Mouse (Mus musculus): ENCODE measurements around the gene Clasrp. TPM values are rescaled to one million over a fixed set of nuclear protein-coding genes. Genes with fewer than 3 reads are reported as not detected.

Gene Clasrp
- total RNA-seq, 4 experiments from 2014 or later: 29.5 to 92.6 (median 50.4) TPM

DNA sequence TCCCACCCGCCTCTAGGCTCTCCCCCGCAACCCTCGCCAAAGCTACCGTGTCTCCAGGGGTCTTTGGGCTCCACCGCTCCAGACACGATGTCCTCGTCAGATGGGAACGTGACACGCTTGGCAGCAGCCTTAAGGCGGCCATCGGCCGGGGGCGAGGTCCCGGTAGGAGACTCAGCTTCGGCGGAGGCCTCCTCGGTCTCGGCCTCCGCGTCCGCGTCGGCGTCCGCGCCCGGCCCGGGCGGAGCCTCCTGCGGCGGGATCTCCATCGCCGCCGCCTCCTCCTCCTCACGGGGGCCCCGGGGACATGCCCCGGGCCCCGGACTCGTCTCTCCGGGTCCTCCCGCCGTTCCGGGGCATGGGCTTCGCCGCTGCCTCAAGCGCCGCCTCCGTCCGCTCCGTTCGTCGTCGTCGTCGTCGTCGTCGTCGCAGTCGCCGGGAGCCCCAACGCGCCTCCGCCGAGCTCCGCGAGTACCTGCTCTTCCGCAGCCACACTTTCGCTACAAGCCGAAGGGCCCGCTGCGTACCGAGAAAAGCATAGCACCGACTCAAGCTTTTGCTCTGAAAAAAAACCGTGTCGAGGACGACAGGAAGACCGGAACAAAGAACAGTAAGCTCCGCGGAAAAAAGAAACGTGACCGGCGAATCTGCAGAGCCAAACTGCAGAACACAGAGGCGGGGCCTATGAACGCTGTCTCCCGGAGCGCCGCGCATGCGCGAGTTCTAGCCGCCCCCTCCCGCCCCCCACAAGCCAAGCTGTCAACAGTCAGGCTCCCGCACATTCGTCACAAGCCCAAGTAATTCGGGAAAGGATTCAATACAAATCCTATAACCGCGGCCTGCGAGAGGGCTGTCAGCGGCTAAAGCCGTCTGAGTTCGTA is 42.3 kb downstream of the Clasrp start:
- peak; percentile 76 for DNase-seq

DNA sequence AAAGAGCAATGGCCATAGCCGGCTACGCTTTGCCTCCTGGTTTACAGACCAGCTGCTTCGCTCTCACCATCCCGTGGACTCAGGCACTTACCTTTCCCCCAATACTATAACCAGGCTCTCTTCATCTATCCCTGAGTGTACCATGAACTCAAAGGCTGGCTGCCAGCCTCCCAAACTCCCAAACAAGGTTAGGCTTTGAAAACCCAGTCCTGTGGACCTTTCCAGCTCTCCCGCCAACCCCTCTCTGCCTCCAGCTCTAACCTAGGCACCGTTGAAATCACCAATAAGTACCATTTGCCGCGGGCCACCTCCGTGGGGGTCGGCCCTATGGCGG is 42.9 kb downstream of the Clasrp start:
- DNase-seq: no peak

DNA sequence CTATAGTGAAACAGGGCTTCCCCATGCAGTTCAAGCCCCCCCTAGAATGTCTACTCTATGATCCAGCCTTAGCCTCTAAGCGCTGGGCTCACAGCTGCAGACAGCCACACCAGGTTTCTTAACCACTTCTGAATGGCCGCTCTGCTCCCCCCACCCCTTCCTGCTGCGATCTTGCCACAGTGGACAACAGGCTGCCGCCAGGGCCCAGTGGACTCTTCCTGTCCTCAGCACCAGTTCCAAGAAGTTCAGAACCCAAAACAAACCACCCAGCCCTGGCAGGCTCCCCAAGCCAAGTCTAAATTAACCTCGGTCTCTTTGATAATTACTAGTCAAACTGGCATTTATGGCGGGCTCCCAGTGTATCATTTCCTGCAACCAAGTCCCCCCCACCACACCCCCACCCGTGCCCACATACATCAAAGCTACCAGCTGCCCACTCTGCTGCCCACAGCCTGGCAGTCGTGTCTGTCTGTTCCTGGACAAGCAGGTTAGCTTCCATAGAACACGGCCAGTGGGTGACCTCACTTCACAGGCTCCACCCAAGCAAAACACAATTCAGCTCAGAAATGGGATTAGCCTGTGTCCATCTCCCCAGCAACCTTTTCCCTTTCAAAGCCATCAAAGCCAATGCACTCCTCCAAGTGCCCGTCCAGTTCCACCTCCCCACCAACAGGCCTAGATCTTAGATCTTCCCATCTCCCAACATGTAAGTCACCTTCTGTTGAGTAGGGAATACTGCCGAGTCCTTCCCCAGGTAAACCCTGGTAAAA is 43.6 kb downstream of the Clasrp start:
- DNase-seq: no peak

DNA sequence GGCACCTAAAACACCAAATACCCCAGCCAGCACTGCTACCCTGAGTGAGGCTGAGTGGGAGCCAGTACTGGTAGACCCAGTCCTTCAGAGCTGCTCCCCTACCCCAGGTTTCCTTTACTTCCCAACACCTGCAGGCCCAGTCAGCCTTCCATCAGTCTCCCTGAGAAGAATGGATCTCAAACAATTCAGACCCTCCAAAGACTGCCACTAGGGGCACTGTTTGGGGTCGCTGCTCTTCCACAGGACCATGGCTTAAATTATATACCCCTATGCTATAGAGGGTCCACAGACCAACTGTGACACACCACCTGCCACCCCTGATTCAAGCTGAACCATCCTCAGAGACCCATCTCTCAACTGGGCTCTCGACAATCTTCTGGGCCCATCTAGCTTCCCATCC is 45.3 kb downstream of the Clasrp start:
- DNase-seq: no peak

DNA sequence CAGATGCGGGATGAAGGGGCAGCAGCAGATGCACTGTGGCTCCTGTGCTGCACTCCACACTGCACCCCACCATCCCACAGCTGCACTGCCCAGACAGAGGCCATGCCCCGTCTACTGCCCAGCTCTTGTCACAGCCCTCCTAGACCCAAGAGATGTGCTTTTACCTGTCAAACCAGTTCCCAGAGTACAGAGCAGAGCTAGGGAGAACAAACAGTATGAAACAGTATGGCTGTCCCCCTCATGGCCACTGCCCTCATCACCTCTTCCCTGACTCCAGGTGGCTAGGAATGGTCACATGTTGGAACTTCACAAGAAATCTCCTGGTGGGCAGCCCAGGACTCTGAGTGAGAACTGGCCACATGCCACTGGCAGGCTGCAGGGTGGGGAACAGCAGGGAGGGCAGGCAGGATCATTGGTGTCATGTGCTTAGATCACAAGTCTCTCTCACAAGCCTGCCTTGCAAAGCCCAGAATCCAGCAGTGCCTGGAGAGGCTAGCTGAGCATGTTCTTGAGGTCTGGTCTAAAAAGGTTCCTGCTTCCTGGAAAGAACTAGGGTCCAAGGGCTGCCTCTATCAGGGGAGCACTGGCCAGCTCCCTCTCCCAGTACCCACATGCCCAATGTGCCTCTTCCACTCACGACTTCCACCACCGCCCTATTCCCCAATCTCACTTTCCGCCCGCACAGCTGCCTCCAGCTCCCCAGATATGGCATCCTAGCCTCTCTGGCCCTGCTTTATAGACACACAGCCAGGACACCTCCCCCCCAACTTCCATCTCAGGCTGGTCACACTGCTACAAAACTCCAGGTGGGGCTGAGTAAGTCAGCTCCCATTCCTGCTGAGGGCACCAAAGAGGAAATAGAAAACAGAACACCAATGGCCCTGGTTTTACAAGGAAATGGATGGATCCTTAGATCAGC is 46.0 kb downstream of the Clasrp start:
- DNase-seq: no peak

DNA sequence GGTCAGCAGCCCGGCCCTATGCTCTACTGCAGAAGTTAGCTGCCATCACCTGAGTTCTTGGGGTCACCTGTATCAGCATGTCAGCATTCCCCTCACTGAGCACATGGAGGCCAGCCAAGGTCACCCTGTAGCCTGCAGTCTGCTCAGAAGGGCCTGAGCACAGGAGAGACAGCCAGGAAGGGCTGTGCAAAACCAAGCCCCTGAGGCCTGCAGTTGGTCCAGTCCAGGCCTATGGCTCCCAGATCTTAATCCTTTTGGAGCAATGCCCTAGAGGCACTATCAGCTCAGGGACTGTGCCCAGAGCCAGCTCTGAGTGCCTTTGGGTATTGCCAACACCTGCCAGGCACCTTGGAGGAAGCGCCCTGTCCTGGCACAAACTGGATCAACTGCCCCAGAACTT is 47.2 kb downstream of the Clasrp start:
- DNase-seq: no peak

DNA sequence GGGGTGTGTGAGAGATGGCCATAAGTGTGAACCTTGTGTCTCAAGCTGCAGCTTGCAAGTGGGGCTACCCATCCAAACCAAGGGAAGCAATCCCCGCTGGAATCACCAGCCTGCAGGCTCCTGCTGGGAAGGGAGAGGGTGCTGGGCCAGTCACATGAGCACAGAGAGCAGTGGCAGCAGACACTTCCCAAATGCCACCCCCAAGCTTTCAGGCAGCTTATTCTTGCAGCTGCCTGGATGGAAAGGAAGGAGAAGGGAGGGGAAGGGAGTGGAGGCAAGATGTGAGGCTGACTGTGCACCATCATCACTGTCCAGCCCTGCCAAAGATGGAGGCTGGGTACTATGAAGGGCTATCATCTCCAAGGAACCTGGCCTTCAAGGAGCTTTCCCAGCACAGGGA is 50.1 kb downstream of the Clasrp start:
- DNase-seq: no peak

DNA sequence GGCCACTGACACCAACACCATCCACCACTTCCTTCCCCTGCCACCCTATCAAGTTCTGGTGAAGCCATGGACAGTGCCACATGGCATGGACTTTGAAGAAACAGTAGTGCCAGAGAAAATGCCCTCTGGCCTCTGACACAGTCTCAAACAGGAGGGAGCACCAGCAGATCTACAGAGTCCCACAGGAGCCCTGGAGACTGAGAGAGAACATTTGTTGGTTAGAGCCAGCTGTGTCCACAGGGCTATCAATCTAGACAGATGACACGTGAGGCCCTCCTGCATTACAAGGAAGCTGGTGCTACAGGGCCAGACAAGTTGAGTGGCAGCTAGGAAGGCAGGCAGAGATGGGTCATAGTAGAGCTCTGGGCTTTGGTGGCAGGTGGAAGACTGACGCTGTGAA is 51.8 kb downstream of the Clasrp start:
- no peak for DNase-seq

DNA sequence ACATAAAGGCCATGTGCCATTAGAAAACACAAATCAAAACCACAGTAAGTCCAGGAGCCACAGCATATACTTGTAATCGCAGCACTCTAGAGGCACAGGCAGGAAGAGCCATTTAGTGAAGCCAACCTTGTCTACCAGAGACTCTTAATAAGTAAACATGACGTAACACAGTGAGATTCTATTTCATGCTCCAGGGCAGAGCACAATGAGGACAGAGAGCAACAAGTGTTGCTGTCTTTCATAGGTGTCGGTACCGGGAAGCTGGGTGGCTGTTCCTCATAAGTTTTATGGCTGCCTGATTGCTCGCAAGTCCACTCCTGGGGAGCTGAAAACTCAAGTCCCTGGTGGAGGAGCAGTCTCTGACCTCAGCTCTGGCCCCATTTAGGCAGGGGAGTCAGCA is 52.7 kb downstream of the Clasrp start:
- DNase-seq: no peak

DNA sequence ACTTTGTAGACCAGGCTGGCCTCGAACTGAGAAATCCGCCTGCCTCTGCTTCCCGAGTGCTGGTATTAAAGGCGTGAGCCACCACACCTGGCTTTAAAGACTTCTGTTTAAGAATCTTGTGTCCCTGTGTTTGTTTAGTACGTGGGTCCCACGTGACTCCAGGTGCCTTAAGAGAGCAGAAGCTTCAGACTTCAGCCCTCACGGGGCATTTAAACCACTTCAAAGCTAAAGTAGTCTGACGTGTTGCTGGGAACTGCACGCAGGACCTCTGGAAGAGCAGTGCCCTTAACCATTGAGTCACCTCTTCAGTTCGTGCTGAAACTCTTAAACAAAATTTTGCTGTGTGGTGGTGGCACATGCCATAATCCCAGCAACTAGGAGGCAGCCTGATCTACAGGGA is 54.9 kb downstream of the Clasrp start:
- DNase-seq: no peak

DNA sequence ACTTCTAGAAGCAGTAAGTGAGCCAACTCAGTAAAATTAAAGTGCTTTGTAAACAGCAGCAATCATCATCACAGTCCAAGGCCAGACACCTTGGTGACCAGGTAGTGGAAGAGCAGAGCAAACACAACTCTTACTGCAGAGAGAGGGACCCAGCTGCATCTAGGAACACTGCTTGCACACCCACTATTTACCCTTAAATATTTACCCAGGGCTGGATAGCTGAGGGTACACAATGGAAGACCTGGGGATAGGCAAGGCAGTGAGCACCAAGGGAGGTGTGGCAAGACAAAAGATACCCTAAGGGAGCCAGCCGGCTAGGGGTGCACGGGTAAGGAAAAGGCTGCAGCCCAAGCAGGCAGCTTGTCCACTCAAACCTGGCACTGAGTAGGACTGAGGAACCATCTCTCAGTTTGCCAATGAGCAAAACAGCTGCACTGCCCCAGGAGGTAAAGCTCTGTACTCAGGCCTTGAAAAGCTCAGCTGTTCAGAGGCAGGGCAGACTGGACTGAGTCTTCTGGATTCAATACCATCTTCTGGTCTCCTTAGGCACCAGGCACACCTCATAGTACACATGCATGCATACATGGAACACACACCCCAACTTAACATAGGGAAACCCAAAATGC is 56.8 kb downstream of the Clasrp start:
- no peak for DNase-seq

DNA sequence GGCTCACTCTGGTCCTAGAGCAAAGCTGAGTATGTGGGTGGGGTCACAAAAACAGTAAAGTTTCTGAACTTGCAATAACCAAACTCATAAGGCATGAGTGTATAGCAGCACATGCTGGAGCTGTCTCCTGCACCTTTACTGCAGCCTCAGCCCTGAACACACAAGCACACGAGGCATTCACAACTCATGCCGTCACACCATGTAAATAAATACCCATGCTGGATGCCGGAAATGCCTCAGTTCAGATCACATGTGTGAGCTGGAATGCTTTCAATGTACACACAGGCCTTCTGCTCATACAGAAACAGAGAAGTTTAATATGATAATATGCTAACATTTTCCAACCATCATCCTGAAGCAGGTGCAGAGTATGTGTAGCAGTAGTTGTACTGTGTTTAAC is 58.3 kb downstream of the Clasrp start:
- no peak for DNase-seq

DNA sequence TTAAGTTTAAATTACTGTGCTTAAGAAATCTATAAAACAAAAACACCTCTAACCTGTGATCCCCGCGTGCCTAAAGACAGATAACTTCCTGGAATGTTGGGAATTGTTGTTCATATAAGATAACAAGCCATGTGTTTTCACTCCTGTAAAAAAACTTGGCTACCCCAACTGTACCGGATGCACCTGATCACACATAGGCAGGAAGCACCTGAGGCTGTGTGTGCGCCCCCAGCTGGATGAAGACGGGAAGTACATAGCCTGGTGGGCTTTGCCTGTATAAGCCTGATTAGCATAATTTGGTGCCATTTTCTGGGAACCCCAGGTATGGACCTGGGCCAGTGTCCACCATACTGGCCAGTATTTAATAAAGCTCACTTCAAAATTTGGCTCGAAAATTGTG is 60.7 kb downstream of the Clasrp start:
- DNase-seq: no peak

DNA sequence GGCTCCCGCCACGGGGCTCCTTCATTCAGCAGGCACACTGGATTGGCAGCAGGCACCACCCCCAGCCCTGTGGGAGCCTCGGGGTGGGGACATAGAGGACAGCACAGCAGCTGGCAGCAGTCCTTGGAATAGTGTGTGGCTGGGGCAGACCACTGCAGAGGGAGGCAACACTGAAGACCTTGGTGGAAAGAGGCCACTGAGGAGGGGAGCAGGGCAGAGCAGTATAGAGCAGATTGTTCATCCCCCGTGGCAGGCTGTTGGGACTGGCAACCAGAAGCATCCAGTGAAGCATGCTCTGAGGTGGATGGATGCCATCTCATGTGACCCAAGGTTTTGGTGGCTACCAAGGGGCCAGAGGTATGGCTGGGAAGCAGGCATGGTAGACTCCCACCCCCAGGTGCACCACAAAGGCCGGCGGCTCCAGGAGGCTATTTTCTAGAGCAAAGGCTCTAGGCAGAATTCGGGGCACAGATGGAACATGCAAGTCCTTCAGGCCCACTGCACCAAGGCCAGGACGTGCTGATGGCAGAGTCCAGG is 62.1 kb downstream of the Clasrp start:
- no peak for DNase-seq

DNA sequence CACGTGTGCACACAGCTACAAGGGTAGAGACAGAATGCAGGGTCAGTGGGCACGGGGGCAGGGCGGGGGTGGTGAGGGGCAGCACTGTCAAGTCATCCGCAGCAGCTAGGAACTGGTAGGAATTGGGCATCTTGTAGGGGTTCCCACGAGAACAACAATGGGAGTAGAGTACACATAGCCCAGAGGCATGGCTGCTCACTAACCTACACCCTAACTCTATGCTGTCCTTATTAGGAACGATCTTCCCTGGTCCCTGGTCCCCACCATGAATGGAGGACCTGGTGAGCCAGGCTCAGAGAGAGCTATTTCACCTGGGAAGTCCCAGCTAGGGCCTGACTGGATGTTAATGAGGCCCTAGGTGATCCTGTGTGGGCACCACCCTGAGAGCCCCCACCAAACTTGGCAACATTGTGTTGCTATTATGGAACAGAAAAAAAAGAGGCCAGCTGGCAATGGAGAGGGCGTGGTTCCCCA is 62.6 kb downstream of the Clasrp start:
- no peak for DNase-seq

DNA sequence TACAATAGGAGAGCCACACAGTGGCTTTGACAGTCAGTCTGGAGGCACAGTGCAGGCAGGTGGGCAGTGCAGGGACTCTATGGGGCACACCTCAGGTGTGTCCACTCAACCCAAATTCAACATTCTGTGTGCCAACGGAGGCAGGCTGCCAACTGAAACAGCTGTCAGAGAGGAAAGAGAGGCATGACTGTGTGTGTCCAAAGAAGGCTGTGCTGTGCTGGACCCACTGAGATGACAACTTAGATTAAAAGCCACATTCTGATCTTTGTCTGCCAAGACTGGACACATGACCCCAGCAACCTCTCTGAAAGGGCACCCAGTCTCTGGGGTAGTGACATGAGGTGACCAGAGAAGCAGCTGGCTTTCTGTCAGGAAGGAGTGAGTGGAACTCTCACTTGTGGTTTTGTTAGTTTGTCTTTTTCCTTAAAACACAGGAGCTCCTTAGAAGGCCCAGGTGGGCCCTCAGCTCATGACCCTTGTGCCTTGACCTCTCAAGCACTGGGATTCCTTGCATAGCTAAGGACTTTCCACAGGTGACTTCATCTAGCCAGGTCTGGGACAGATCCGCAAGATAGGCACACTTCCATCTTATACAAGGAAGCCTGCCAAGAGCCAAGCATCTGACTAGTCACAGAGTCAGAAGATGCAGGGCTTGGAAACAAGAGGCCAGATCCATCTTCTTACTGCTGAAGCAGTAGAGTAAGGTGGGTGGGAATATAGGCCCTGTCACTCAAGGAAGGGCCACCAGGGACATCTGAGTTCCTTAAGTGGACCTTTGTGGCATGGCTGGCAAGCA is 63.3 kb downstream of the Clasrp start:
- no peak for DNase-seq

DNA sequence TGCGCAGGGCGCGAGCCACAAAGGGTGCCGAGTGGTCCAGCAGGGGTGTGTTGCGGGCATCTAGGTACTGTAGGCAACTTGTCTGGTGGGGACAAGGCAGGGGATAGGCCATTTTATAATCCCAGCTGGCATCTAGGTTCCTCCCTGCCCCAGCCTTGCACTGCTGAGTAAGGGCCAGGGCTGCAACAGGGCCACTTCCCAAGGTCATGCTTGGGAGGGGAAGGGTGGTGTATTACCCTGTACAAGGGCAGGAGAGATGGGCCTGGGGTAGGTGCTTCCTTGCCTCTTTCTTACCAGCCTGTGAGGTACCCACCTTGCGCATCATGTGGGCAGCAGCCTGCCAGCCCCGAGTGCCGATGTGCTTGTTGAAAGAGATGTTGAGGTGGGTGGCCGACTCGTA is 69.6 kb downstream of the Clasrp start:
- DNase-seq: no peak

DNA sequence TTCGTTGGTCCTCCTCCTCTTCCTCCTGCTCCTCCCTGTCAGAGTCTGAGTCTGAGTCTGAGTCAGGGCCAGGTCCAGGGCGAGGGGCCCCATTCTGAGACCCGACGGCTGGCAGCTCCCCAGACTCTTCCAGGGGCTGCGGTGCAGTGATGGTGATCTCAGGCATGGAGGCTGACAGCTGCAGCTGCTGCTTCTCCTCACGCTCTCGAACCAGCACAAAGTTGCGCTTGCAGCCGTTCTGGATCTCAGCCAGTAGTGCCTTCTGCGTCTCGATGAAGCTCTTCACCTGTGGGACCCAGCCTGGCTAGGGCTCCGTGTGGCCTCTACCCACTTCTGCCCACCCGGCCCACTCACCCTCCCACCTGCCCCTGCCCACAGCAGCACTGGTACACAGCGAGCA is 72.0 kb downstream of the Clasrp start:
- DNase-seq: no peak

DNA sequence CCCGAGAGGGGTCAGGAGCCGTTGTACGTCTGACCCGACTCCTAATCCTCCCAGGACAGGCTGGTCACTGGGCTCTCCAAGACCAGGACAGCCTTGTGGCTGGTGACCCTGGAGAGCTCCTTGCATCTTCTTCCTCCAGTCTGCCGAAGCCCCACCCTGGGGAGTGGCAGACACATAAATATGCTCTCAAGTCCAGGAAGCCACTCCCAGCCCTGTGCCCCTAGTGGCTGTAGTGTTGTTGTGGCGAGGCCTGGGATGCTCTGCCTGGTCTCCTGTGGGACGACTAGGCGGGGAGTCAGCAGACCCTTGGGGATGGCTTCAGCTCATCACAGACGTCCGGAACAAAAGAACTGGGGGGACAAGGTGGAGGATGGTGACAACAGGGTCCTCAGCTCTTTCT is 73.2 kb downstream of the Clasrp start:
- no peak for DNase-seq

Measured in adrenal gland, adult 8-10 months (tissue).